28 mouse cellular contexts compared by ENCODE assay signal in genomic region chr13:77959493-77960272, GRCm38 (mm10).
A peak's percentile ranks its signal among the peaks of the same experiment; 100 is the strongest.
DNase-seq lines count a peak whose midpoint lies in the region; ATAC-seq and TF ChIP-seq lines count a peak whose summit lies in the region.
"Had no signal": no experiment of that assay in that cellular context is flagged by ENCODE, and none has a peak within 500 bp of the region (broad histone marks: within the 10 kb centered on the region; RNA-seq: fewer than 3 reads in every experiment).

No protein-coding gene starts in this region.

- H3K27ac ChIP-seq in midbrain, embryonic 10.5 days (replicated peaks), result peak overlapping the region; percentile 52; the same call in 1 of the 2 replicates
- no peak overlapping the region for H3K27ac ChIP-seq in midbrain, postnatal 0 days (ENCODE audit: low read depth, low read length)
- peak overlapping the region; percentile 57; the same call in 1 of the 2 replicates for H3K27ac ChIP-seq in forebrain, embryonic 12.5 days
- H3K27ac ChIP-seq in forebrain, postnatal 0 days (ENCODE audit: low read depth, low read length), result no peak overlapping the region
- H3K27ac ChIP-seq: embryonic facial prominence, embryonic 12.5 days; heart, embryonic 13.5 days; hindbrain, embryonic 15.5 days; kidney, embryonic 15.5 days; left cerebral cortex, adult 2 months; limb, embryonic 12.5 days; liver, embryonic 15.5 days; lung, embryonic 15.5 days; neural tube, embryonic 13.5 days; stomach, postnatal 0 days had no signal

- TF ChIP-seq CTCF in midbrain, postnatal 0 days (IDR thresholded peaks at IDR 0.05), result no peak
- no peak for TF ChIP-seq CTCF in forebrain, postnatal 0 days (IDR thresholded peaks at IDR 0.05; ENCODE audit: low read depth)

- WGBS in midbrain, embryonic 10.5 days, result 65% methylated on average over 4 of the region's 4 CpGs
- WGBS in midbrain, postnatal 0 days, result 47% methylated on average over 4 of the region's 4 CpGs
- 45% methylated on average over 4 of the region's 4 CpGs for WGBS in forebrain, embryonic 12.5 days
- WGBS in forebrain, postnatal 0 days, result 28% methylated on average over 4 of the region's 4 CpGs

- no peak overlapping the region for H3K4me3 ChIP-seq in midbrain, embryonic 10.5 days
- H3K4me3 ChIP-seq in midbrain, postnatal 0 days (ENCODE audit: low read depth, low read length), result no peak overlapping the region
- H3K4me3 ChIP-seq in forebrain, embryonic 12.5 days (replicated peaks), result no peak overlapping the region
- no peak overlapping the region for H3K4me3 ChIP-seq in forebrain, postnatal 0 days (ENCODE audit: low read depth, low read length)
- H3K4me3 ChIP-seq: embryonic facial prominence, embryonic 12.5 days; heart, embryonic 13.5 days; hindbrain, embryonic 15.5 days; kidney, embryonic 15.5 days; left cerebral cortex, adult 2 months; limb, embryonic 12.5 days; liver, embryonic 15.5 days; lung, embryonic 15.5 days; neural tube, embryonic 13.5 days had no signal

- H3K4me2 ChIP-seq in midbrain, postnatal 0 days (ENCODE audit: low read depth, low read length, poor library complexity, severe bottlenecking), result no peak overlapping the region
- H3K4me2 ChIP-seq in forebrain, embryonic 12.5 days, result no peak overlapping the region
- no peak overlapping the region for H3K4me2 ChIP-seq in forebrain, postnatal 0 days (ENCODE audit: low read depth)
- H3K4me2 ChIP-seq: embryonic facial prominence, embryonic 12.5 days; heart, embryonic 13.5 days; hindbrain, embryonic 15.5 days; kidney, embryonic 15.5 days; limb, embryonic 12.5 days; liver, embryonic 15.5 days; lung, embryonic 15.5 days; neural tube, embryonic 13.5 days had no signal

- H3K9me3 ChIP-seq in midbrain, embryonic 10.5 days (replicated peaks), result peaks cover 9% of the 10 kb centered on the region; the same call in 1 of the 2 replicates
- H3K9me3 ChIP-seq in midbrain, postnatal 0 days (ENCODE audit: low read length), result 0 out of 2 replicates have a peak, but pooled peaks cover 5% of the 10 kb centered on the region
- H3K9me3 ChIP-seq in forebrain, embryonic 12.5 days, result no peaks in the 10 kb centered on the region
- H3K9me3 ChIP-seq in forebrain, postnatal 0 days (ENCODE audit: low read length), result no peaks in the 10 kb centered on the region
- H3K9me3 ChIP-seq: embryonic facial prominence, embryonic 12.5 days; heart, embryonic 13.5 days; kidney, embryonic 15.5 days; limb, embryonic 12.5 days; liver, embryonic 15.5 days; lung, embryonic 15.5 days; neural tube, embryonic 13.5 days had no signal

- no peaks in the 10 kb centered on the region for H3K36me3 ChIP-seq in midbrain, embryonic 10.5 days
- no peaks in the 10 kb centered on the region for H3K36me3 ChIP-seq in midbrain, postnatal 0 days (ENCODE audit: insufficient read depth, low read length)
- no peaks in the 10 kb centered on the region for H3K36me3 ChIP-seq in forebrain, embryonic 12.5 days (replicated peaks)
- no peaks in the 10 kb centered on the region for H3K36me3 ChIP-seq in forebrain, postnatal 0 days (ENCODE audit: insufficient read depth)
- H3K36me3 ChIP-seq: embryonic facial prominence, embryonic 12.5 days; heart, embryonic 13.5 days; hindbrain, embryonic 15.5 days; kidney, embryonic 15.5 days; limb, embryonic 12.5 days; liver, embryonic 15.5 days; lung, embryonic 15.5 days; neural tube, embryonic 13.5 days had no signal

- DNase-seq in embryo, embryonic 10 days (ENCODE audit: low spot score), result peak; percentile 48
- no peak for DNase-seq in embryo, embryonic 9.5 days (ENCODE audit: extremely low spot score)
- peak; percentile 32 for DNase-seq in midbrain, embryonic 10.5 days (ENCODE audit: low spot score)
- DNase-seq in midbrain, postnatal 0 days (ENCODE audit: low spot score), result no peak
- DNase-seq in forebrain, postnatal 0 days, result peak; percentile 31
- no peak for DNase-seq in right cerebral cortex, postnatal 25 days
- DNase-seq: adrenal gland, postnatal 10 days; cerebellum, adult 11-12 months; heart, postnatal 10 days; kidney, adult 18-20 months; kidney, postnatal 25 days; retina, postnatal 1 day; spleen, adult 18-20 months; thymus, adult 18-20 months; thymus, postnatal 25 days had no signal

- no peak overlapping the region for H3K9ac ChIP-seq in midbrain, postnatal 0 days (replicated peaks; ENCODE audit: low read length, poor library complexity, severe bottlenecking)
- no peak overlapping the region for H3K9ac ChIP-seq in forebrain, embryonic 12.5 days
- no peak overlapping the region for H3K9ac ChIP-seq in forebrain, postnatal 0 days
- H3K9ac ChIP-seq: embryonic facial prominence, embryonic 12.5 days; heart, embryonic 13.5 days; hindbrain, embryonic 15.5 days; kidney, embryonic 15.5 days; limb, embryonic 12.5 days; liver, embryonic 15.5 days; lung, embryonic 15.5 days; neural tube, embryonic 13.5 days had no signal

- H3K27me3 ChIP-seq in midbrain, embryonic 10.5 days (ENCODE audit: low read depth, poor library complexity, severe bottlenecking), result peaks cover 12% of the 10 kb centered on the region; the same call in 1 of the 2 replicates
- H3K27me3 ChIP-seq in midbrain, postnatal 0 days (ENCODE audit: insufficient read depth, low read length), result no peaks in the 10 kb centered on the region
- no peaks in the 10 kb centered on the region for H3K27me3 ChIP-seq in forebrain, embryonic 12.5 days
- H3K27me3 ChIP-seq in forebrain, postnatal 0 days (ENCODE audit: insufficient read depth, low read length), result no peaks in the 10 kb centered on the region
- H3K27me3 ChIP-seq: CH12.LX; embryonic facial prominence, embryonic 12.5 days; heart, embryonic 13.5 days; hindbrain, embryonic 15.5 days; kidney, embryonic 15.5 days; limb, embryonic 12.5 days; liver, embryonic 15.5 days; lung, embryonic 15.5 days; neural tube, embryonic 13.5 days had no signal

- H3K4me1 ChIP-seq in midbrain, embryonic 10.5 days, result peaks cover 38% of the 10 kb centered on the region
- no peaks in the 10 kb centered on the region for H3K4me1 ChIP-seq in midbrain, postnatal 0 days (ENCODE audit: insufficient read depth, low read length)
- H3K4me1 ChIP-seq in forebrain, embryonic 12.5 days, result peaks cover 9% of the 10 kb centered on the region
- no peaks in the 10 kb centered on the region for H3K4me1 ChIP-seq in forebrain, postnatal 0 days (ENCODE audit: insufficient read depth)
- H3K4me1 ChIP-seq: embryonic facial prominence, embryonic 12.5 days; heart, embryonic 13.5 days; hindbrain, embryonic 15.5 days; kidney, embryonic 15.5 days; limb, embryonic 12.5 days; liver, embryonic 15.5 days; lung, embryonic 15.5 days; neural tube, embryonic 13.5 days had no signal

- ATAC-seq in midbrain, postnatal 0 days (ENCODE audit: low FRiP score), result no peak
- peak; percentile 87 for ATAC-seq in forebrain, embryonic 12.5 days (ENCODE audit: low FRiP score)
- ATAC-seq in forebrain, postnatal 0 days, result peak; percentile 77
- no peak for ATAC-seq in granulocyte monocyte progenitor cell, adult 5-6 weeks (replicated peaks; ENCODE audit: poor library complexity, severe bottlenecking)

Comparison
In these comparisons a context has a peak if more than half of its experiments do, and no peak if none do; other contexts are left out.
1. DNase-seq: peak in embryo, embryonic 10 days (single experiment), midbrain, embryonic 10.5 days (single experiment) and forebrain, postnatal 0 days (single experiment); none in embryo, embryonic 9.5 days (single experiment), midbrain, postnatal 0 days (single experiment) and right cerebral cortex, postnatal 25 days (single experiment).
2. H3K27ac ChIP-seq: peak in midbrain, embryonic 10.5 days (single experiment) and forebrain, embryonic 12.5 days (single experiment); none in midbrain, postnatal 0 days (single experiment) and forebrain, postnatal 0 days (single experiment).
3. ATAC-seq: peak in forebrain, embryonic 12.5 days (single experiment) and forebrain, postnatal 0 days (single experiment); none in midbrain, postnatal 0 days (single experiment) and granulocyte monocyte progenitor cell, adult 5-6 weeks (single experiment).